Mouse (Mus musculus) frontal cortex, postnatal 36 days (tissue): ENCODE measurements around the gene Eps8l1.
A peak's percentile ranks its signal among the peaks of the same experiment; 100 is the strongest.

ENCODE experiments used
- DNase-seq, 2 experiments: peaks; one replicate each; pipeline ENCODE4 v3.0.0; 2022; ENCODE audit warnings: low spot score in 2 of 2

The Eps8l1 gene

GRCm38 (mm10) chr7:4478021-4478795 is 17.7 kb downstream of the Eps8l1 start:
- peak; percentile 65 to 69 for DNase-seq

GRCm38 (mm10) chr7:4478796-4479291 is 18.4 kb downstream of the Eps8l1 start:
- DNase-seq, result no peak

GRCm38 (mm10) chr7:4479674-4480073 is 19.2 kb downstream of the Eps8l1 start:
- DNase-seq, result peak in 1 of 2 experiments; percentile 55

- no peak for DNase-seq
Measured at GRCm38 (mm10) chr7:4482281-4482680, 21.8 kb downstream of the Eps8l1 start.

- DNase-seq, result no peak
Measured at GRCm38 (mm10) chr7:4491308-4491707, 30.8 kb downstream of the Eps8l1 start.

GRCm38 (mm10) chr7:4492284-4493224 is 32.1 kb downstream of the Eps8l1 start:
- no peak for DNase-seq

- DNase-seq, result no peak
Measured at GRCm38 (mm10) chr7:4493991-4494390, 33.5 kb downstream of the Eps8l1 start.

- DNase-seq, result no peak
Measured at GRCm38 (mm10) chr7:4496468-4496867, 36.0 kb downstream of the Eps8l1 start.

- DNase-seq, result no peak
Measured at GRCm38 (mm10) chr7:4497271-4497903, 36.9 kb downstream of the Eps8l1 start.

GRCm38 (mm10) chr7:4498251-4498650 is 37.8 kb downstream of the Eps8l1 start:
- peak in 1 of 2 experiments; percentile 27 for DNase-seq

- no peak for DNase-seq
Measured at GRCm38 (mm10) chr7:4499034-4499433, 38.6 kb downstream of the Eps8l1 start.

GRCm38 (mm10) chr7:4500892-4501471 is 40.5 kb downstream of the Eps8l1 start:
- peak; percentile 39 to 40 for DNase-seq

- DNase-seq, result peak; percentile 97 to 98
Measured at GRCm38 (mm10) chr7:4501558-4502397, 41.3 kb downstream of the Eps8l1 start, which contains the start of gene Ppp1r12c. Gene Ppp1r12c (minus strand): TSS chr7:4501680.

- DNase-seq, result peak; percentile 42 to 87
Measured at GRCm38 (mm10) chr7:4502421-4503090, 42.1 kb downstream of the Eps8l1 start.

GRCm38 (mm10) chr7:4503100-4503499 is 42.6 kb downstream of the Eps8l1 start:
- no peak for DNase-seq

- no peak for DNase-seq
Measured at GRCm38 (mm10) chr7:4503858-4504257, 43.4 kb downstream of the Eps8l1 start.

GRCm38 (mm10) chr7:4504646-4505435 is 44.4 kb downstream of the Eps8l1 start:
- DNase-seq, result no peak

GRCm38 (mm10) chr7:4507220-4507619 is 46.7 kb downstream of the Eps8l1 start:
- DNase-seq, result no peak
